17 mouse cellular contexts compared by ENCODE assay signal in the genomic region with DNA sequence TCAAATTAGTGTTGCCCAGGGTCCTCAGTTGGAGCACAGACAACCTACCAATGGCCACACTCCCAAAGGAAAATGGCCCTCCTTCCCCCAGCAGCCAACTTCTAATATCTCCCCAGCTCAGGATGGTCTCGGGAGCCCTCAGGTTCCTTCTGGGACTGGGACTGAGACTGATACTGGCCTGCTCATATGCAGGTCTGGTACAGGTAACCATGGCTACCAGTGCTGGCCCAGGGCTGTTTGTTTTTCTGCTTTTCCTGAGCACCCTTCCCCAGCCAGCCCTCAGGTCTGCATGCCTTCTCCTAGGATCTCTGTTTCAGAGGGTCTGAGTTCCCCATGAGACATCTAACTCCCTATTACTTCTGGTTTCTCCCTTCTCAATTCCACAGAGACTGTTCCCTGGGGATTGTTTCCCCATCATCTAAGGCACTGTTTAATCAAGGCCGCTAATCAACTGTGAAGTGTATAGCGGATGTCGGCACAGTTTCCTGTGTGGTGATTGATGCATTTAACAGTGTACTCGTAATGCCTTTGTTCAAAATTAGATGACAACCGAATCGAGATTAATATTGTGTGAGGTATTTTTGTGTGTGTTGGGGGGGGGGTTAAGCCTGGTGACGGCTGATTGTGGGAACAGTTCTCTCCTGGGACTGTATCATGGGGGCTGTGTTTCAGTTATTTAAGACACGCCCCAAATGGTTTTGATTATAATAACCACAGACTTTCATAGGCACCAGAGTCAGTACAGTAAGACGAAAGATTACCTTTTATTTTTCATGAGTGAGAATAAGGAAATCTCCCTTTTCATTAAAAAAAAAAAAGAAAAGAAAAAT.
A peak's percentile ranks its signal among the peaks of the same experiment; 100 is the strongest.
DNase-seq lines count a peak whose midpoint lies in the region; ATAC-seq and TF ChIP-seq lines count a peak whose summit lies in the region.
"Had no signal": no experiment of that assay in that cellular context is flagged by ENCODE, and none has a peak within 500 bp of the region (broad histone marks: within the 10 kb centered on the region; RNA-seq: fewer than 3 reads in every experiment).

No protein-coding gene starts in this region.

- no peak overlapping the region for H3K4me3 ChIP-seq in limb, embryonic 11.5 days (ENCODE audit: low read depth, low read length)
- H3K4me3 ChIP-seq in limb, embryonic 10.5 days, result no peak overlapping the region
- H3K4me3 ChIP-seq in embryonic facial prominence, embryonic 12.5 days, result no peak overlapping the region
- no peak overlapping the region for H3K4me3 ChIP-seq in hindbrain, embryonic 14.5 days (replicated peaks; ENCODE audit: low read length)
- H3K4me3 ChIP-seq in midbrain, embryonic 14.5 days (replicated peaks; ENCODE audit: low read depth, low read length), result no peak overlapping the region
- no peak overlapping the region for H3K4me3 ChIP-seq in left cerebral cortex, adult 2 months
- H3K4me3 ChIP-seq: gastrocnemius, adult 2 months; liver, embryonic 13.5 days; megakaryocyte, embryonic 14.5 days had no signal

- no peak overlapping the region for H3K9ac ChIP-seq in limb, embryonic 11.5 days (ENCODE audit: low read length)
- no peak overlapping the region for H3K9ac ChIP-seq in embryonic facial prominence, embryonic 12.5 days
- H3K9ac ChIP-seq in hindbrain, embryonic 14.5 days, result no peak overlapping the region
- H3K9ac ChIP-seq in midbrain, embryonic 14.5 days (replicated peaks; ENCODE audit: low read length), result no peak overlapping the region
- H3K9ac ChIP-seq: liver, embryonic 13.5 days had no signal

- H3K4me2 ChIP-seq in limb, embryonic 11.5 days (ENCODE audit: low read depth, severe bottlenecking), result no peak overlapping the region
- no peak overlapping the region for H3K4me2 ChIP-seq in embryonic facial prominence, embryonic 12.5 days (replicated peaks)
- H3K4me2 ChIP-seq in hindbrain, embryonic 14.5 days (replicated peaks), result no peak overlapping the region
- H3K4me2 ChIP-seq in midbrain, embryonic 14.5 days (ENCODE audit: low read length), result no peak overlapping the region
- H3K4me2 ChIP-seq: liver, embryonic 13.5 days had no signal

- H3K36me3 ChIP-seq in limb, embryonic 11.5 days (ENCODE audit: control insufficient read depth, insufficient read depth, low read length), result no peaks in the 10 kb centered on the region
- H3K36me3 ChIP-seq in limb, embryonic 10.5 days, result no peaks in the 10 kb centered on the region
- H3K36me3 ChIP-seq in embryonic facial prominence, embryonic 12.5 days, result no peaks in the 10 kb centered on the region
- no peaks in the 10 kb centered on the region for H3K36me3 ChIP-seq in hindbrain, embryonic 14.5 days (replicated peaks; ENCODE audit: control insufficient read depth, insufficient read depth)
- H3K36me3 ChIP-seq in midbrain, embryonic 14.5 days (ENCODE audit: control insufficient read depth, insufficient read depth, low read length), result no peaks in the 10 kb centered on the region
- H3K36me3 ChIP-seq: liver, embryonic 13.5 days had no signal

- intact Hi-C loops in left cerebral cortex, adult 2 months (cut with DNase I), result no loop called here

- H3K4me1 ChIP-seq in limb, embryonic 11.5 days (ENCODE audit: control insufficient read depth, insufficient read depth, low read length), result no peaks in the 10 kb centered on the region
- no peaks in the 10 kb centered on the region for H3K4me1 ChIP-seq in limb, embryonic 10.5 days
- no peaks in the 10 kb centered on the region for H3K4me1 ChIP-seq in embryonic facial prominence, embryonic 12.5 days
- no peaks in the 10 kb centered on the region; the same call in 1 of the 2 replicates for H3K4me1 ChIP-seq in hindbrain, embryonic 14.5 days (replicated peaks; ENCODE audit: control insufficient read depth, insufficient read depth, low read length)
- no peaks in the 10 kb centered on the region for H3K4me1 ChIP-seq in midbrain, embryonic 14.5 days (ENCODE audit: control insufficient read depth, insufficient read depth, low read length)
- H3K4me1 ChIP-seq: liver, embryonic 13.5 days; megakaryocyte, embryonic 14.5 days had no signal

- ATAC-seq in limb, embryonic 11.5 days (ENCODE audit: insufficient number of reproducible peaks, low FRiP score, low TSS enrichment, low read depth), result peak; percentile 54; the same call in 1 of the 2 replicates
- ATAC-seq in embryonic facial prominence, embryonic 12.5 days (ENCODE audit: insufficient number of reproducible peaks, insufficient read depth, low FRiP score, low TSS enrichment), result 0 out of 2 replicates have a peak, but pooled peaks have one; percentile 35
- ATAC-seq in hindbrain, embryonic 14.5 days (ENCODE audit: low FRiP score), result peak; percentile 57; the same call in 1 of the 2 replicates
- ATAC-seq in midbrain, embryonic 14.5 days (ENCODE audit: low FRiP score, low TSS enrichment), result no peak; the same call in 1 of the 2 replicates

- no peaks in the 10 kb centered on the region for H3K9me3 ChIP-seq in limb, embryonic 11.5 days (ENCODE audit: control insufficient read depth, low read length)
- H3K9me3 ChIP-seq in limb, embryonic 10.5 days (replicated peaks), result no peaks in the 10 kb centered on the region
- no peaks in the 10 kb centered on the region for H3K9me3 ChIP-seq in embryonic facial prominence, embryonic 12.5 days
- no peaks in the 10 kb centered on the region for H3K9me3 ChIP-seq in hindbrain, embryonic 14.5 days (ENCODE audit: control insufficient read depth, low read length)
- H3K9me3 ChIP-seq in midbrain, embryonic 14.5 days (ENCODE audit: control insufficient read depth, low read length), result no peaks in the 10 kb centered on the region
- H3K9me3 ChIP-seq: liver, embryonic 13.5 days; megakaryocyte, embryonic 14.5 days had no signal

- TF ChIP-seq CTCF in left cerebral cortex, adult 2 months (IDR thresholded peaks at IDR 0.05), result no peak

- DNase-seq in limb, embryonic 11.5 days (ENCODE audit: low spot score), result peak; percentile 23
- DNase-seq in limb, embryonic 10.5 days (ENCODE audit: low spot score), result no peak
- DNase-seq in hindbrain, embryonic 14.5 days (ENCODE audit: low spot score), result no peak
- peak; percentile 19 for DNase-seq in midbrain, embryonic 14.5 days
- no peak for DNase-seq in gastrocnemius, adult 8-10 months (ENCODE audit: low spot score in 2 of 2)
- no peak for DNase-seq in left cerebral cortex, adult 2 months (ENCODE audit: extremely low spot score in 1 of 2, low spot score in 2 of 2)
- DNase-seq in testis, postnatal 14 days (ENCODE audit: low spot score), result no peak
- DNase-seq: cerebellum, adult 11 months; gastrocnemius, adult 2 months; heart, postnatal 14 days; kidney, adult 11 months; kidney, postnatal 14 days; layer of hippocampus, adult 9-11 months; liver, embryonic 13.5 days; right cerebral cortex, postnatal 25 days had no signal

- no peaks in the 10 kb centered on the region for H3K27me3 ChIP-seq in limb, embryonic 11.5 days (ENCODE audit: control insufficient read depth, insufficient read depth, low read length)
- no peaks in the 10 kb centered on the region for H3K27me3 ChIP-seq in limb, embryonic 10.5 days (ENCODE audit: low read depth, poor library complexity, severe bottlenecking)
- H3K27me3 ChIP-seq in embryonic facial prominence, embryonic 12.5 days, result no peaks in the 10 kb centered on the region
- H3K27me3 ChIP-seq in hindbrain, embryonic 14.5 days (ENCODE audit: control insufficient read depth, insufficient read depth, low read length), result no peaks in the 10 kb centered on the region
- H3K27me3 ChIP-seq in midbrain, embryonic 14.5 days (ENCODE audit: control insufficient read depth, insufficient read depth, low read length), result no peaks in the 10 kb centered on the region
- H3K27me3 ChIP-seq: liver, embryonic 13.5 days; megakaryocyte, embryonic 14.5 days had no signal

- H3K27ac ChIP-seq in limb, embryonic 11.5 days (replicated peaks; ENCODE audit: low read depth, low read length), result no peak overlapping the region
- H3K27ac ChIP-seq in limb, embryonic 10.5 days, result no peak overlapping the region
- no peak overlapping the region for H3K27ac ChIP-seq in embryonic facial prominence, embryonic 12.5 days
- H3K27ac ChIP-seq in hindbrain, embryonic 14.5 days, result 0 out of 2 replicates have a peak overlapping the region, but pooled peaks have one; percentile 6
- no peak overlapping the region for H3K27ac ChIP-seq in midbrain, embryonic 14.5 days (replicated peaks; ENCODE audit: low read depth, low read length)
- H3K27ac ChIP-seq in left cerebral cortex, adult 2 months, result no peak overlapping the region
- H3K27ac ChIP-seq: gastrocnemius, adult 2 months; liver, embryonic 13.5 days had no signal

- 75% methylated on average over 10 of the region's 10 CpGs for WGBS in limb, embryonic 11.5 days
- WGBS in limb, embryonic 10.5 days, result 77% methylated on average over 10 of the region's 10 CpGs
- 57% methylated on average over 10 of the region's 10 CpGs for WGBS in embryonic facial prominence, embryonic 12.5 days
- WGBS in hindbrain, embryonic 14.5 days, result 43% methylated on average over 10 of the region's 10 CpGs
- WGBS in midbrain, embryonic 14.5 days, result 54% methylated on average over 10 of the region's 10 CpGs

Comparison
In these comparisons a context has a peak if more than half of its experiments do, and no peak if none do; other contexts are left out.
1. DNase-seq: peak in limb, embryonic 11.5 days (single experiment) and midbrain, embryonic 14.5 days (single experiment); none in limb, embryonic 10.5 days (single experiment), hindbrain, embryonic 14.5 days (single experiment), gastrocnemius, adult 8-10 months (0 of 2), left cerebral cortex, adult 2 months (0 of 2) and testis, postnatal 14 days (single experiment).